Mouse (Mus musculus): Measurements from ENCODE around the gene Gab2. TPM values are rescaled to one million over a fixed set of nuclear protein-coding genes. Genes with fewer than 3 reads are reported as not detected.

Gene Gab2
- total RNA-seq, 2 experiments from 2014 or later: 17.3 to 19.1 TPM

DNA sequence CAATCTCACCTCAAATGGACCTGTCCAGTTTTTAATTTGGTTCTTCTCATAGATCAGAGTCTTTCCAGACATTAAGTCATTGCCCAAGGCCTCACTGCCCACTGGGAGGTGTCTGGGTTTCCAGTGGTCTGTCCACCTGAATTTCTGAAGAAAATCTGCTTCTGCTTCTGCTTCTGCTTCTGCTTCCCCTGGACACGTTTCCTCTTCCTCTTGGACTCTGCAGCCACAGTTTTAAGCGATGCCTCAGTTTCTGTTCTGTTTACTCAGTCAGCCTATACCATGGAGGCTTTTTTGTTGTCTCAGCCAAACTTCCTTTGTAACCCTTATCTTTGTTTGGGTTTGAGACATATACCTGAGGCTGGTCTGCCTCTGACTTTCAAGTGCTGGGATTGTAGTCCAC, 170.3 kb downstream of the Gab2 start:
- DNase-seq: no peak

DNA sequence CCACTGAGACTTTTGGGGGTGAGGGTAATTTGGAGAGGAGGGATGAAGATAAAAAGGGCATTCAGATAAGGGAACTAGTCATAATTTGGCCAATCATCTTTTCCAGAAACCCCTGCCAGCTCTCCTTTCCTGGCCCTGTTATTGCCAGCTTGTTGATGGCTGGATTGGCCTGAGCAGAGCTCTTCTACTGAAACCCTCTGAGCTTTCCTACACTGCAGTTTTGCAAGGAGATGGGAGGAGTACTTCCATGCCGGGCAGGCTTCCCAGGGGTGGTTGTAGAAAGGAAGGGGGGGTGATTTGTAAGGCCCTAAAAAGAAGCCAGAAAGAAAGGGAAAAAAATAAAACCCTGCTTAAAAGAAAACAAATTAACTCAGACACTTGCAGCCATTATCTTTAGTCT, 181.2 kb downstream of the Gab2 start:
- peak in 1 of 2 experiments; percentile 22 for DNase-seq

DNA sequence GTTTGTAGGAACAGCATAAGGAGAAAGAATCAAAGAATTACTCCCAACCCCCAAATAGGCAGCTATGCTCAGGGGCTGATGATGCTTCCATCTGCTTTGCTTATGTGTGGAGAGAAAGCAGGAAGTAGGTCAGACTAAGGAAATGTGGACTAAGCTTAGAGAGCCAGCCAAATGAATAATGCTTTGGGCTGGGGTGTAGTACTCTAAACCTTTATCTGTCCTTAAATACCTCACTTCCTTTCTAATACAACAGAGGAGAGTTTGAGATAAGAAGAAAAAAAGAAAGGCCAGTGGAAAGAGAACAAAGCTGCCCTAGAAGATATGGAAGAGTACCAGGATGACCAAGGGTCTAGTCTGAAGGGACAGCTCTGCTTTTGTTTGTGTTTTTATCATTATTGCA, 189.0 kb downstream of the Gab2 start:
- no peak for DNase-seq

- no peak for DNase-seq
Measured at GRCm38 (mm10) chr7:97271068-97271467, 189.7 kb downstream of the Gab2 start.

DNA sequence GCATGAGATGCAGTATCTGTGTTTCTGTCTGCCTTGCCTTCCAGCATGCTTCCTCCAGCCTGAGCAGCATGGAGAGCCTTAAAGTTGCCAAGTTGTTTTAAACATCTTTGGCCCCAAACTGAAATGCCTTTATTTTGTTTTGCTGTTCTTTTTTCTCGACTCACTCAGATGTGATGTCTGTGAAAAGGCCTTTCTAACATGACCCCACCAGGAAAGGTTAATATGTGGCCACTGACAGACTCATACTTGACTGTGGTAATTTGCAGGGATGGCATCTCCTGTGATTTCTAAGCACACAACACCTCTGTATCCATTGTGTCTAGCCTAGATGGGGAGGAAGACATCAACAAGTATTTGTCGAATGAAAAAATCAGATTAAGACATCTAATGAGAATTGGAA, 215.6 kb downstream of the Gab2 start:
- no peak for DNase-seq

GRCm38 (mm10) chr7:97297466-97297865, 216.1 kb downstream of the Gab2 start:
- DNase-seq: peak; percentile 42 to 61

DNA sequence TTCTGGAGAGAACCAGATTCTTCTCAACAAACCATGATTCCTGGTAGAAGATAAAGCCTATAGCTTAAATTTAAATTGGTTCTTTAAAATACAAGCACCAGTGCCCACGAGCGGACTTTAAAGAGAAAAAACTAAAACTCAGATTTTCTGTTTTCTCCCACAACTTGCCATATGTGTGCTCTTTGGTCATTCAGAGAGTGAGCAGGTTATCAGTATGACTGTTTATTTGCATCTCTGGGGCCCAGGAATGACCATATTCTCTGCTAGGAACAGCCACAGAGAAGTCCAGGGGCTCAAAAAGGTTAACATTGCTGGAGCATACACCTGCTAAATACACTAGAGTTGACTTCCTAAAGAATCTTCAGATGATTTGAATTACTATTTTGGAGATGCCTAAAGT, 216.9 kb downstream of the Gab2 start:
- DNase-seq: no peak

DNA sequence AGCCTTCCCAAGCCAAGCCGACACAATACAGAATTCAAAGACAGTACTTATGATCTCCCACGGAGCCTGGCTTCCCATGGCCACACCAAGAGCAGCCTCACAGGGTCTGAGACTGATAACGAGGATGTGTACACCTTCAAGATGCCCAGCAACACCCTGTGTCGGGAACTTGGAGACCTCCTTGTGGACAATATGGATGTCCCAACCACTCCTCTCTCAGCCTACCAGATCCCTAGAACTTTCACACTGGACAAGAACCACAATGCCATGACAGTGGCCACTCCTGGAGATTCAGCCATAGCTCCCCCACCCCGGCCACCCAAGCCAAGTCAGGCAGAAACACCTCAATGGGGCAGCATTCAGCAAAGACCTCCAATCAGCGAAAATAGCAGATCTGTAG, 217.6 kb downstream of the Gab2 start:
- no peak for DNase-seq

- no peak for DNase-seq
Measured at GRCm38 (mm10) chr7:97300914-97301313, 219.5 kb downstream of the Gab2 start.

- no peak for DNase-seq
Measured at GRCm38 (mm10) chr7:97301321-97301720, 219.9 kb downstream of the Gab2 start.

DNA sequence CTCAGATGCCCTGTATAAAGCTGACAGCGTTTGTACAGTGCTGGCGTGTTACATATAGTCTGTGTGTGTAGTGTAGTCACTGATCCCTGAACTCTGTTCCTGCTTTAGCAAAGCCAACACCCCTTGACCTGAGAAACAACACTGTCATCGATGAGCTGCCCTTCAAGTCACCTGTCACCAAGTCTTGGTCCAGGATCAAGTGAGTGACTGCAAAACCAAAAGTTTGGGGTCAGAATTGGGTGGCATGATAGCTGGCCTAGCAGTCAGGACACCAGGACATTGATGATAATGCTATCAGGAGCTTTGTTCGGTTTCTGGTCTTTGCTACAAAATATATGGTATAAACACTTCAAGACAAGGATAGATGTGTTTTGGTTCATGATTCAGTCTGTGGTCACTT, 220.9 kb downstream of the Gab2 start:
- DNase-seq: no peak

DNA sequence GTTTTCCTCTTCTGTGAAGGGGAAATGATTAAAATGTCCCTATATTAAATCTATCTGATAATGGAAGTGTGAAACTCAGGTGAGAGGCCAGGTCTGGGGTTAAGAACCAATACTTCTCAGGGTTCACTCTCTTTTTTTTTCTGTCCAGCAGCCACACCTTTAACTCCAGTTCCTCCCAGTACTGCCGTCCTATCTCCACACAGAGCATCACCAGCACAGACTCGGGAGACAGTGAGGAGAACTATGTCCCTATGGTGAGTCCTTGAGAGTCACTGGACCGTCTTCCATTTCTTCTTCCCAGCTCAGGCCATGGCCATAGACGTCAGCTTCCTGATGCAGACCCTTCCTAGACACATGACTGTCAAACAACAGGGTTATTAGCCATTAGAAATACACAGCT, 221.5 kb downstream of the Gab2 start:
- DNase-seq: no peak

GRCm38 (mm10) chr7:97303614-97304013, 222.2 kb downstream of the Gab2 start:
- no peak for DNase-seq

DNA sequence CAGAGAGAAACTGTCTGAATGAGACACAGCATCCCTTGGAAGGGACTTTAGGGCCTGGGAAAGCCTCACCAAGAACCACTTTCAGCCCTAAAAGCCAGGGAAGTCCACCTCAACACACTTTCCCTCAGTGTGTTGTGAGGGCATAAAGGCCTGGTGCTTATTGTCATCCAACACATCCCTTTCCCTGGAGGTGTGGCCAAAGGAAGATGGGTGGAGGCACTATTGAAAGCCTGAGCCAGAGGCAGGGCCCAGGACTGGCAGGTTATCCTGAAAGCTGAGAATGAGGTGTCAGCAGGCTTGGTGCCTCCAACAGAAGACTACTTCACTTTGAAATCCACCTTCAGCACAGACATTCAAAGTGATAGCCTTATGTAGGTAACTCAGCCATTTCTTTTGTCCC, 223.1 kb downstream of the Gab2 start:
- DNase-seq: no peak

GRCm38 (mm10) chr7:97305206-97305605, 223.8 kb downstream of the Gab2 start:
- no peak for DNase-seq

GRCm38 (mm10) chr7:97306813-97307212, 225.4 kb downstream of the Gab2 start:
- no peak for DNase-seq

DNA sequence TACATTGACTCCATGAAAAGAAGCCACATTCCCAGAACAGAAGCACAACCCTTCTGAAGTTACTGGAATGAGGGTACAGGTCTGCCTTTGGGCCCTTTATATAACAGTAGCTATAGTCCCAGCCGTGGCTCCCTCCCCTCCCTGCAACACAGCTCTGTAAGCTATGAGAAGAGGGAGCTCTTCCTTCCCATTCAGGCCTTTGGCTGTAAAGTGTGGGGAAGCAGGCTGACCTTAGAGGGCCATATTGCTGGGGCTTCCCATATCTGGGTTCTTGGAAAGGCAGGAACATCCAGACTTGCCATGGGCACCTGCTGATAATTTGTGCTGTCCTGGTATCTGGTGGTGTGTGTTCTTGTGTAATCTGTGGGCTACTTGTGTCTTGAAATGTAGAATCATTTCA, 226.2 kb downstream of the Gab2 start:
- DNase-seq: no peak

- no peak for DNase-seq
Measured at GRCm38 (mm10) chr7:97309461-97310340, 228.3 kb downstream of the Gab2 start.

DNA sequence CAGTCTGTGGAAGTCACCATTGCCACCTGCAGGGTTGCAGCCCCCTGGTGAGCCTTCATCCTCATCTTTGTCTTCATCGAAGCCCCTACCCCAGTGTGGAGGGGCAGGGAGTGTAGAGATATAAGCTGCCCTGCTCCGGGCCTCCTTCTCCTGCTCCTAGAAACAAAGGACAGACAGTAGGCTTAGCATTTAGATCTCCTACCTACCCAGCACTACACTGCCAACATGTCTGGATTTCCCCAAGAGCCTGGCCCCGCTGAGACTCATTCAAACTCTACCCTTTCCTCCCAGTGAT, 228.9 kb downstream of the Gab2 start:
- DNase-seq: no peak

DNA sequence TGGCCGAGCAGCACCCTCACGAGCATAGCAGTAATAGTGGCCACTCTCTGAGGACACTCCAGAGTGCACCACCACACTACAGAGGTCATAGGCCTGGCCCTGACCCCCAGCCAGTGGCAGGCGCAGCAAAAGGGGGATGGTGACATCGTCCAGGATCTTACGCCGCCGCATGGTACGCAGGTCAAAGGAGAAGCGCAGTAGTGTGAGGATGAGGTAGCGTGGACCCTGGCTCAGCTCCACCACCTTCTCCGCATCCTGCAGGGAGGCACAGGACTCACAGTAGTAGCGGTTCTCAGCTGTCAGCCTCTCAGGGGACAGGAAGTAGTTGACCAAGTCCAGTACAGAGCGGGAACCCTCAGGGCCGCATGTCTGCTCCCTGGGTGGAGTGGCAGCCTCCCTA, 230.2 kb downstream of the Gab2 start:
- no peak for DNase-seq

DNA sequence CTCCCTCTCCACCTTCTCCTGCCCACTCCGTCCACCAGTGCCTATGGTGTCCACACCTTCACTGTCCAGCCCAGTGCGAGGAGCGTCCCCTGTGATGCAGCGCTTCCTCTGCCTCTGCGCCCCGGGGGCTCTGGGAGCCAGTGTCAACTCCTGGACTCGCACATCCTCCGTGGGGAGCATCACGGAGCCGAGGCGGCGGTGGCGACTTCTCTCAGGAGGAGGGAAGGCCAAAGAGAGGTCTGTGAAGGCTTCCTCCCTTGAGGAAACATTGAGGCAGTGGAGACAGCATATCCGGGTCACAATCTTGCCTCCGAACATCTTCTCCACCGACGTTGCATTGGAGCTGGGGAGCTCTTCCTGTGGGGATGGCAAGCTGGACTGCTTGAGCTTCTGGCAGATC, 230.8 kb downstream of the Gab2 start:
- DNase-seq: no peak

GRCm38 (mm10) chr7:97312856-97313255, 231.5 kb downstream of the Gab2 start:
- DNase-seq: no peak

GRCm38 (mm10) chr7:97313364-97313995, 232.1 kb downstream of the Gab2 start:
- DNase-seq: no peak

DNA sequence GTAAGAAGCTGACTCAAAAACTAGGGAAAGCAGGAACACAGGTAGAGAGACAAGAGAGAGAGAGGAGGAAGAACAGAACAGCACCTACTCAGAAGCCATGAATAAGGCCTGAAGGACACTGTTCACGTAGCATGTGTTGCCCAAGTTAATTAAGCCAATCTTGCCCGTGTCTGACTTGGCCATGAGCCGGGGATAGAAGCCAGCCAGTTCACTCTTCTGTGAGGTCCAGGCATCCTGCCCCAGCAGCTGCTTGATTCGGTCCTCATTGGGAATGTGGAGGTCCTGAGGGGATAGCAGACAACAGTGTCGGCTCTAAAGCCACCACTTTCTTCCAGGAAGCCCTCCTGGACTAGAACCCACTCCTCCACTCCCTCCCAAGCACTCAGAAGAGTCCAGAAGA, 233.3 kb downstream of the Gab2 start:
- peak in 1 of 2 experiments; percentile 24 for DNase-seq

All from adrenal gland, postnatal 36 days (tissue).